Mouse (Mus musculus): ENCODE data around the gene Syt14. TPM values are rescaled to one million over a fixed set of nuclear protein-coding genes. Genes with fewer than 3 reads are reported as not detected.
A peak's percentile ranks its signal among the peaks of the same experiment; 100 is the strongest.

The Syt14 gene
- total RNA-seq (2012; rRNA removed) (1.3 and 1.8 TPM in 2 replicates), polyA plus RNA-seq (2012; ENCODE audit: insufficient read depth in 1 of 2, insufficient read length in 2 of 2, low read depth in 1 of 2, low replicate concordance in 2 of 2, missing spikeins in 1 of 2) (1 to 10 TPM in 1 of 2 experiments, not detected in 1; 2.4 TPM)

DNA sequence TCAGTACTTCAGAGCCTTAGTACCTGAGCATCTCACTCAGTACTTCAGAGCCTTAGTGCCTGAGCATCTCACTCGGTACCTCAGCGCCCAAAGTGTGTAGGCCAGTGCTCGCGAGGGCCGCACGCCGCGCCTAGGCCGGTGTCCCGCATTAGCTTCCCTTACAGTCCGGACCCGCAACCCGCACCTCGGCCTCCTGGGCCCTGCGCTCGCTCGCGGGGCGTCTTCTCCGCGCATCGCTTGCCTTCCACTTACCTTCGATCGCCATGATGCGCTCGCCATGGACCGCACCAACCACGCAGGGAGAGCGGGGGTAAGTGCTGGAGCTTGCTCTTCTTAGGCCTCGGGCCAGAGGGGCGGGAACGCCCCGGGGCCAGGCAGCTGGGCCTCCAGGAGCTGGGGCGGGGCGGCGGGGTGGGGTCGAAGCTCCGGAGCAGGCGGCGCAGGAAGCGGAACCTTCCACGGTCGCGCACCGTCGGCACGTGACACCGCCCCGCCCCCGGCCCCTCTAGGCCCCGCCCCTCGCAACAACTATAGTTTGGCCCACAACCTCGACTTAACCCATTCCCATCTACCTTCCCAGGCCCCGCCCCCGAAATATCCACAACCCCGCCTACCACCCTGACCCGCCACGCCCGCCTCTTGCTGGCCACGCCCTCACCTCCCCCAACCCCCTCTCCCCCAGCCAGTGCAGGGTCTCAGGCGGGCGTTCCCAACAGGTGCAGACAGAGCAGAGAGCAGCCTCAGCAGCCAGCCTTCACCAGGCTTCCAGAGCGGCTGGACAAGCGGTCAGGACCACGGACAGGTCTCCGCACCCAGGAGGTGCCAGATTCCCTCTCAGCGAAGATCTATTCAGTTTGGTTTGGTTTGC lies at the start of gene Syt14:
TSS of gene Syt14 (minus strand) at position 405 of the 868 bp plus-strand sequence.
- Histone ChIP-seq H3K9ac (ENCODE audit: control insufficient read depth, low read depth, low read length, poor library complexity, severe bottlenecking) (peak within 1 kb of the TSS; percentile 71), H3K4me3 (ENCODE audit: control insufficient read depth in 1 of 2, insufficient read depth in 1 of 2, low read depth in 2 of 2, low read length in 2 of 2) (peak within 1 kb of the TSS; percentile 48 to 75), H3K27ac (ENCODE audit: control insufficient read depth, low read depth, low read length) (no peak within 1 kb of the TSS)

DNA sequence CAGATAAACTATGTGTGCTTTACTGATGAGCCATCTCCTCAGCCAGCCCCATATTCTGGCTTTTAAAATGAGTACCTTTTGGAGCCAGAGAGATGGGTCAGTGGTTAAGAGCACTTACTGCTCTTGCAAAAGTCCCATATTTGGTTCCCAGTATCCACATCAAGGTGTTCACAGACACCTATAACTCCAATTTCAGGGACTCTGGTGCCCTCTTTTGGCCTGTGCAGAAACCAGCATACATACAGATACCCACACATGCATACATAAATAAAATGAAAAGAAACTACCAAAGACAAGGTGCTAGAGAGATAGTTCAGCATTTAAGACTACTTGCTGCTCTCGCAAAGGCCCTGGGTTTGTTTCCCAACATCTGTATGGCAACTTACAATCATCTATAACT lies 48.4 kb upstream of the Syt14 start:
- no peaks in the 10 kb centered on the region for H3K4me1 ChIP-seq (ENCODE audit: control insufficient read depth in 1 of 2, insufficient read depth in 2 of 2, low read length in 2 of 2)
- no peak for TF ChIP-seq E2F4 (IDR thresholded peaks at IDR 0.05; ENCODE audit: borderline replicate concordance, low read depth, low read length)
- peak; percentile 65 for TF ChIP-seq ZC3H11A (IDR thresholded peaks at IDR 0.05; ENCODE audit: low read depth, low read length)
- no peak for TF ChIP-seq TBP (IDR thresholded peaks at IDR 0.05; ENCODE audit: low read depth, low read length)
- peak; percentile 68 for TF ChIP-seq SMC3 (IDR thresholded peaks at IDR 0.05; ENCODE audit: low read depth, low read length)
- peak; percentile 85 for TF ChIP-seq RAD21 (IDR thresholded peaks at IDR 0.05; ENCODE audit: low read depth, low read length)
- peak; percentile 21 to 73 (median 49) for TF ChIP-seq CTCF (IDR thresholded peaks at IDR 0.05 in 2 of 3, conservative IDR thresholded peaks at IDR 0.05 in 1 of 3; ENCODE audit: control insufficient read depth in 1 of 3, insufficient read depth in 1 of 3, low read depth in 2 of 3, low read length in 3 of 3, poor library complexity in 1 of 3, severe bottlenecking in 1 of 3)
- peak; percentile 51 for DNase-seq (ENCODE audit: low read depth, low spot score)
- no peak overlapping the region for H3K4me3 ChIP-seq (ENCODE audit: control insufficient read depth in 1 of 2, insufficient read depth in 1 of 2, low read depth in 2 of 2, low read length in 2 of 2)
- H3K9me3 ChIP-seq (replicated peaks; ENCODE audit: insufficient read depth, low read length) = no peaks in the 10 kb centered on the region
- no peaks in the 10 kb centered on the region for H3K36me3 ChIP-seq (ENCODE audit: control insufficient read depth in 1 of 2, insufficient read depth in 2 of 2, low read length in 2 of 2)
- H3K27me3 ChIP-seq (ENCODE audit: control insufficient read depth in 1 of 2, insufficient read depth in 2 of 2, low read length in 2 of 2) = no peaks in the 10 kb centered on the region
- no peak overlapping the region for H3K9ac ChIP-seq (ENCODE audit: control insufficient read depth, low read depth, low read length, poor library complexity, severe bottlenecking)
- no peaks in the 10 kb centered on the region for H3K79me2 ChIP-seq (ENCODE audit: control insufficient read depth, insufficient read depth, low read length, poor library complexity)
- no peak overlapping the region for H3K27ac ChIP-seq (ENCODE audit: control insufficient read depth, low read depth, low read length)

More for the DNA sequence above, at the start of gene Syt14:
- no peak for TF ChIP-seq TBP (IDR thresholded peaks at IDR 0.05; ENCODE audit: low read depth, low read length)
- 0 out of 2 replicates have a peak, but pooled peaks have one; percentile 19 for TF ChIP-seq ELF1 (IDR thresholded peaks at IDR 0.05; ENCODE audit: low read depth, low read length)
- TF ChIP-seq RAD21 (IDR thresholded peaks at IDR 0.05; ENCODE audit: low read depth, low read length) = no peak
- TF ChIP-seq MAFK (IDR thresholded peaks at IDR 0.05; ENCODE audit: borderline replicate concordance, low read depth, low read length) = no peak
- no peak for TF ChIP-seq NRF1 (IDR thresholded peaks at IDR 0.05; ENCODE audit: insufficient read depth, low read depth, low read length, poor library complexity, severe bottlenecking)
- TF ChIP-seq NELFE (IDR thresholded peaks at IDR 0.05; ENCODE audit: low read depth, low read length) = no peak; the same call in 1 of the 2 replicates
- TF ChIP-seq USF2 (IDR thresholded peaks at IDR 0.05; ENCODE audit: borderline replicate concordance in 1 of 2, insufficient read depth in 1 of 2, low read depth in 1 of 2, low read length in 2 of 2) = peak in 1 of 2 experiments; percentile 54; a peak in 1 of 4 replicates
- peak; percentile 81; the same call in 1 of the 2 replicates for TF ChIP-seq MAZ (IDR thresholded peaks at IDR 0.05; ENCODE audit: low read depth, low read length)
- TF ChIP-seq HCFC1 (IDR thresholded peaks at IDR 0.05; ENCODE audit: low read depth, low read length) = peak; percentile 61
- TF ChIP-seq MXI1 (IDR thresholded peaks at IDR 0.05; ENCODE audit: low read depth, low read length) = peak; percentile 80
- TF ChIP-seq POLR2A (IDR thresholded peaks at IDR 0.05; ENCODE audit: control insufficient read depth in 1 of 2, insufficient read depth in 1 of 2, low read depth in 1 of 2, low read length in 2 of 2, poor library complexity in 1 of 2) = peak in 1 of 2 experiments; percentile 36; a peak in 1 of 4 replicates
- TF ChIP-seq BHLHE40 (IDR thresholded peaks at IDR 0.05; ENCODE audit: borderline replicate concordance, low read depth, low read length) = peak; percentile 93
- TF ChIP-seq CHD2 (IDR thresholded peaks at IDR 0.05; ENCODE audit: low read length) = no peak
- TF ChIP-seq MEF2A (IDR thresholded peaks at IDR 0.05; ENCODE audit: extremely low read depth, insufficient replicate concordance, low read depth, low read length, poor library complexity, severe bottlenecking) = no peak
- TF ChIP-seq SIN3A (IDR thresholded peaks at IDR 0.05; ENCODE audit: low read length) = peak; percentile 80
- TF ChIP-seq GATA1 (IDR thresholded peaks at IDR 0.05; ENCODE audit: low read depth, low read length) = no peak
- no peak for TF ChIP-seq TCF12 (IDR thresholded peaks at IDR 0.05; ENCODE audit: low read depth, low read length)
- TF ChIP-seq ETS1 (IDR thresholded peaks at IDR 0.05; ENCODE audit: low read depth, low read length) = peak; percentile 19; the same call in 1 of the 2 replicates
- TF ChIP-seq CTCF (IDR thresholded peaks at IDR 0.05 in 2 of 3, conservative IDR thresholded peaks at IDR 0.05 in 1 of 3; ENCODE audit: control insufficient read depth in 1 of 3, insufficient read depth in 1 of 3, low read depth in 2 of 3, low read length in 3 of 3, poor library complexity in 1 of 3, severe bottlenecking in 1 of 3) = no peak
- peak; percentile 93 for TF ChIP-seq USF1 (IDR thresholded peaks at IDR 0.05; ENCODE audit: low read depth, low read length)
- H3K4me1 ChIP-seq (ENCODE audit: control insufficient read depth in 1 of 2, insufficient read depth in 2 of 2, low read length in 2 of 2) = peaks cover 0 to 11% of the 10 kb centered on the region in 2 experiments; a peak in 2 of 4 replicates
- DNase-seq (ENCODE audit: low read depth, low spot score) = peak; percentile 93
- no peaks in the 10 kb centered on the region for H3K79me2 ChIP-seq (ENCODE audit: control insufficient read depth, insufficient read depth, low read length, poor library complexity)
- H3K9me3 ChIP-seq (replicated peaks; ENCODE audit: insufficient read depth, low read length) = no peaks in the 10 kb centered on the region
- H3K27me3 ChIP-seq (ENCODE audit: control insufficient read depth in 1 of 2, insufficient read depth in 2 of 2, low read length in 2 of 2) = no peaks in the 10 kb centered on the region
- peaks cover 0 to 6% of the 10 kb centered on the region in 2 experiments; a peak in 2 of 4 replicates for H3K36me3 ChIP-seq (ENCODE audit: control insufficient read depth in 1 of 2, insufficient read depth in 2 of 2, low read length in 2 of 2)
